Mouse (Mus musculus) thymus, adult 2 months (tissue): ENCODE results near the gene Slc4a1.

ENCODE experiments used
- CTCF ChIP-seq: fragments of 200-500 bp; IDR thresholded peaks from 2 replicates; pipeline ENCODE4 v1.5.1; 2012; ENCODE audit warnings: mild to moderate bottlenecking, control low read depth, low read length, moderate library complexity, borderline replicate concordance; ENCODE audit not compliant: control insufficient read depth, poor library complexity, insufficient read depth; ENCODE audit errors: extremely low read depth
- POLR2A ChIP-seq: fragments of 200-500 bp; IDR thresholded peaks from 2 replicates; pipeline ENCODE4 v1.6.1; 2012; ENCODE audit warnings: mild to moderate bottlenecking, low read length, control low read depth, moderate library complexity; ENCODE audit not compliant: control insufficient read depth, poor library complexity, insufficient read depth; ENCODE audit errors: extremely low read depth

DNA sequence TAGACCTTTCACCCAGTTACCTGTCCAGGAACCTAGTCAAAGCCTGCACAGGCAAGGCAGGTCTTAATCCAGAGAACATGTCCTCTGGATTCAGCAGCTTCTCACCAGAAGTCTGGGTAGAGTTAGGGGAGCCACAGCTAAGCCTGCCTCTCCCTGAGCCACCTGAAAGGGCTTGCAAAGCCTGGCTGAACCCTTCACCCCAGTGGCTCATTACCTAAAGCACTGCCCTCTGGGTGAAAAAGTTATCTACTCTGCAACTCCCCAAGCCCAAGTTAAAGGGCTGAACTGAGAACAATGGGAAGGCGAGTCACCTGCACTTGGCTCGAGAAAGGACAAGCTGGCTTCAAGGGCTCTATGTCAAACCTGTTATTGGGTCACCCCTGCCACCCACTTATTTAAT lies 61.9 kb downstream of the Slc4a1 start:
- TF ChIP-seq CTCF (no peak), POLR2A (no peak)
